ENCODE assay signal across 10 mouse cellular contexts in genomic region chr9:117031237-117031636, GRCm38 (mm10).
A peak's percentile ranks its signal among the peaks of the same experiment; 100 is the strongest.
DNase-seq lines count a peak whose midpoint lies in the region; ATAC-seq lines count a peak whose summit lies in the region.
"Had no signal": no experiment of that assay in that cellular context is flagged by ENCODE, and none has a peak within 500 bp of the region (broad histone marks: within the 10 kb centered on the region; RNA-seq: fewer than 3 reads in every experiment).

No protein-coding gene starts in this region.

- DNase-seq in heart, adult 11 months: peak; percentile 82
- DNase-seq in heart, postnatal 4 days: no peak
- no peak for DNase-seq in kidney, postnatal 10 days
- peak; percentile 35 for DNase-seq in MN1 (ENCODE audit: low spot score)

- H3K4me2 ChIP-seq in kidney, embryonic 14.5 days (replicated peaks; ENCODE audit: low read depth, low read length): peak overlapping the region; percentile 17; the same call in 1 of the 2 replicates
- H3K4me2 ChIP-seq in intestine, embryonic 16.5 days (ENCODE audit: low read depth, low read length): peak overlapping the region; percentile 3; the same call in 1 of the 2 replicates
- H3K4me2 ChIP-seq: midbrain, embryonic 11.5 days had no signal

- H3K27me3 ChIP-seq in kidney, embryonic 14.5 days (ENCODE audit: control insufficient read depth, insufficient read depth, low read length): no peaks in the 10 kb centered on the region
- no peaks in the 10 kb centered on the region for H3K27me3 ChIP-seq in intestine, embryonic 16.5 days (replicated peaks; ENCODE audit: control insufficient read depth, insufficient read depth, low read length)

- H3K9me3 ChIP-seq in kidney, embryonic 14.5 days (ENCODE audit: control insufficient read depth, low read length): no peaks in the 10 kb centered on the region
- no peaks in the 10 kb centered on the region for H3K9me3 ChIP-seq in intestine, embryonic 16.5 days (ENCODE audit: control insufficient read depth, low read length)

- peaks cover 18% of the 10 kb centered on the region for H3K4me1 ChIP-seq in kidney, embryonic 14.5 days (ENCODE audit: control insufficient read depth, insufficient read depth, low read length)
- H3K4me1 ChIP-seq in intestine, embryonic 16.5 days (ENCODE audit: control insufficient read depth, insufficient read depth, low read length): peaks cover 15% of the 10 kb centered on the region

- no peak overlapping the region for H3K4me3 ChIP-seq in kidney, embryonic 14.5 days (ENCODE audit: low read length)
- no peak overlapping the region for H3K4me3 ChIP-seq in intestine, embryonic 16.5 days (ENCODE audit: low read length)

- peak overlapping the region; percentile 73; the same call in 1 of the 2 replicates for H3K27ac ChIP-seq in kidney, embryonic 14.5 days (ENCODE audit: low read depth, low read length)
- H3K27ac ChIP-seq in intestine, embryonic 16.5 days (ENCODE audit: low read length): peak overlapping the region; percentile 60
- H3K27ac ChIP-seq: liver, embryonic 14.5 days had no signal

- H3K9ac ChIP-seq in kidney, embryonic 14.5 days (ENCODE audit: low read depth, low read length): no peak overlapping the region
- H3K9ac ChIP-seq in intestine, embryonic 16.5 days (ENCODE audit: low read depth, low read length): no peak overlapping the region
- H3K9ac ChIP-seq: liver, embryonic 14.5 days had no signal

- H3K36me3 ChIP-seq in kidney, embryonic 14.5 days (ENCODE audit: control insufficient read depth, insufficient read depth, low read length): no peaks in the 10 kb centered on the region
- H3K36me3 ChIP-seq in intestine, embryonic 16.5 days (ENCODE audit: control insufficient read depth, insufficient read depth, low read length): no peaks in the 10 kb centered on the region

- 0 out of 2 replicates have a peak, but pooled peaks have one; percentile 12 for ATAC-seq in kidney, embryonic 14.5 days (ENCODE audit: low FRiP score, low TSS enrichment)
- peak; percentile 67 for ATAC-seq in intestine, embryonic 16.5 days
- no peak for ATAC-seq in monocyte, adult 5-6 weeks (replicated peaks; ENCODE audit: insufficient number of reproducible peaks, low FRiP score, low TSS enrichment, poor library complexity, severe bottlenecking)
- ATAC-seq in inflammation-experienced regulatory T-cells, adult 6 months: no peak

- WGBS in kidney, embryonic 14.5 days: 32% methylated on average over 11 of the region's 11 CpGs
- WGBS in intestine, embryonic 16.5 days: 28% methylated on average over 11 of the region's 11 CpGs

Comparison
In these comparisons a context has a peak if more than half of its experiments do, and no peak if none do; other contexts are left out.
1. DNase-seq: peak in heart, adult 11 months (single experiment) and MN1 (single experiment); none in heart, postnatal 4 days (single experiment) and kidney, postnatal 10 days (single experiment).
2. ATAC-seq: peak in kidney, embryonic 14.5 days (single experiment) and intestine, embryonic 16.5 days (single experiment); none in monocyte, adult 5-6 weeks (single experiment) and inflammation-experienced regulatory T-cells, adult 6 months (single experiment).